Mouse (Mus musculus): ENCODE measurements around the gene Rab3b. TPM values are rescaled to one million over a fixed set of nuclear protein-coding genes. Genes with fewer than 3 reads are reported as not detected.
A peak's percentile ranks its signal among the peaks of the same experiment; 100 is the strongest.

The Rab3b gene
- polyA plus RNA-seq, 1 experiment: 395 TPM

DNA sequence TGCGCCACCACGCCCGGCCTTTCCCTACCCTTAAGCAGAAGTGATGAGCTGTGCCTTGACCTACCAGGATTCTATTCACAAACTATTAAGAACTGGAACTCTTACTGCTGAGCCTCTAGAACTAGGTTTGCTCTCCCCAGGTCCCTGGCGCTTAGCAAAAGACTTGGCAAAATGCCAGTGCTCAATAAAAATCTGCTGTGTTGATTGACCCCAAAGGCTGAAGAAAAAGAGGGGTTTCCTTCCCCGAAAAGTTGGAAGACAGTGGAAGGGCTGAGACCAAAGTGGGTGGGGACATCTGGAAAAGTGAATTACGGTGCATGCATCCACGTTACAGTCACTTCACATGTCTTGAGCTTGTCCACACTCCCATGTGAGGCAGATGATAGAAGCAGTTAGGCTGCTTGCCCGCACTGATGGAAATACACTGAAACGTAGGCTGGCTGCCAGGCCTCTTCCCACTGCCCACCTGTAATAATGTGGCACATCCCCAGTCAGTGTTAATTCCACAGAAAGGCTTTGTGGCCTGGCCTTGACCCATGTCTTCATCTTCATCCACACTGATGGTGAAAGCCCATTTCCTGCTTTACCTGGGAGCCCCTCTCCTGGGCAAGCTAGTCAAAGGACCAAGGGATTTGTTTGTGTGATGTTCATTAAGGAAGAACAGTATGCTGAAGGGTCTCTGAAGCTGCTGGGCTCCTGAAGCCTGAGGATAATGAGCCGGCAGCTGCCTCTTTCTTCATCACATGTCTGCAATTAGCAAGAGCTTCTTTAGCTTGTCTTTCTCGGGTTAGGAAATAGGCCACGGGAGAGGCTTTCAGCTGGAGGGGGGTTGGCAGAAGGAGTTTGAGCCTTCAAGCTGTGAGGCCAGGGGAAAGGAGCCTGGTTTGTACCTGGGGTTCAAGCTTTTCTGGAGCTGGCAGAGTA is 59.2 kb downstream of the Rab3b start:
- Histone ChIP-seq H3K27ac (ENCODE audit: insufficient read depth, low read depth, low read length) (peak overlapping the region; percentile 54), H3K4me3 (ENCODE audit: insufficient read depth, low read depth, low read length) (no peak overlapping the region), H3K4me1 (ENCODE audit: control insufficient read depth, insufficient read depth, low read length) (peaks cover 12% of the 10 kb centered on the region)
- TF ChIP-seq POLR2A (IDR thresholded peaks at IDR 0.05; ENCODE audit: insufficient read depth, low read depth, low read length): no peak
- TF ChIP-seq CTCF (IDR thresholded peaks at IDR 0.05; ENCODE audit: insufficient read depth, low read depth, low read length): no peak
- WGBS: 61% methylated on average over 12 of the region's 12 CpGs

- 78% methylated on average over 17 of the region's 17 CpGs for WGBS
- H3K4me1 ChIP-seq (ENCODE audit: control insufficient read depth, insufficient read depth, low read length): peaks cover 12% of the 10 kb centered on the region
- TF ChIP-seq CTCF (IDR thresholded peaks at IDR 0.05; ENCODE audit: insufficient read depth, low read depth, low read length) (no peak), POLR2A (IDR thresholded peaks at IDR 0.05; ENCODE audit: insufficient read depth, low read depth, low read length) (no peak)
- H3K27ac ChIP-seq (ENCODE audit: insufficient read depth, low read depth, low read length): no peak overlapping the region
- H3K4me3 ChIP-seq (ENCODE audit: insufficient read depth, low read depth, low read length): no peak overlapping the region
These were observed 62.0 kb downstream of the Rab3b start for GRCm38 (mm10) chr4:108940681-108941473.

- Histone ChIP-seq H3K4me3 (ENCODE audit: insufficient read depth, low read depth, low read length) (no peak overlapping the region), H3K4me1 (ENCODE audit: control insufficient read depth, insufficient read depth, low read length) (peaks cover 12% of the 10 kb centered on the region), H3K27ac (ENCODE audit: insufficient read depth, low read depth, low read length) (no peak overlapping the region)
- 95% methylated on average over 4 of the region's 4 CpGs for WGBS
- TF ChIP-seq POLR2A (IDR thresholded peaks at IDR 0.05; ENCODE audit: insufficient read depth, low read depth, low read length): no peak
- no peak for TF ChIP-seq CTCF (IDR thresholded peaks at IDR 0.05; ENCODE audit: insufficient read depth, low read depth, low read length)
These were observed 63.3 kb downstream of the Rab3b start for GRCm38 (mm10) chr4:108942171-108942570.

DNA sequence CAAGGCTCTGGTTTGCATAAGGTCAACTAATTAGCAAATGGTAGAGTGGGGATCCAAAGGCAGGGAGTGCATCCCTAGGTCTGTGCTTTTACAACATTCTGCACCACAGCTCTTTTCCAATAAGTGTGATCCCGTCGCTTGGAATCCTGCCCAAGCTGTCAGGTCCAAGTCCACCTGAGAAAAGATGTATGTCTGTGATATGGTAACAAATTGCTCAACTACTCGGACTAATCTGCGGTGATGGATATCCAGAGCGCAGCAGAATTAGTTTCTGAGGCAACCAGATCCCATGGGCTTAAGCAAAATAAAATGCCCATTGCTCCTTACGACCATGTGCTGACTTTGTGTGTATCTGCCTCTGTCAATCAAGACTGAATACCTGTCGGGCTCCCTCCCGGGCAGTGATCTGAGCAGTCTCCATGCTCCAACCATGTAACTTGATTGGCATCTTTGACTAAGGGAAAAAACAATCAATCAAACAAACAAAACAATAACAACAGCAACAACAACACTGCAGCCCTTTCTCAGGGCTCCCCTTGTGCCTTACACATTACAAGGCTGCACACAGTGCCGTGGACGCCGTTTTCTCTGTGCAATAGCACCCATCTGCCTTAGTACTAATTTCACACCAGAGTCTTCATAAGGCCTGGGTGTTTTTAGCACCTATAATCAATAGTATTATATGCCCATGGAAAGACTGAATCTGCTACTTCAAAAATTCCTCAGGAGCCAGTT is 64.3 kb downstream of the Rab3b start:
- H3K27ac ChIP-seq (ENCODE audit: insufficient read depth, low read depth, low read length): no peak overlapping the region
- H3K4me1 ChIP-seq (ENCODE audit: control insufficient read depth, insufficient read depth, low read length): peaks cover 8% of the 10 kb centered on the region
- H3K4me3 ChIP-seq (ENCODE audit: insufficient read depth, low read depth, low read length): no peak overlapping the region
- TF ChIP-seq CTCF (IDR thresholded peaks at IDR 0.05; ENCODE audit: insufficient read depth, low read depth, low read length) (no peak), POLR2A (IDR thresholded peaks at IDR 0.05; ENCODE audit: insufficient read depth, low read depth, low read length) (no peak)
- WGBS: 85% methylated on average over 11 of the region's 11 CpGs

DNA sequence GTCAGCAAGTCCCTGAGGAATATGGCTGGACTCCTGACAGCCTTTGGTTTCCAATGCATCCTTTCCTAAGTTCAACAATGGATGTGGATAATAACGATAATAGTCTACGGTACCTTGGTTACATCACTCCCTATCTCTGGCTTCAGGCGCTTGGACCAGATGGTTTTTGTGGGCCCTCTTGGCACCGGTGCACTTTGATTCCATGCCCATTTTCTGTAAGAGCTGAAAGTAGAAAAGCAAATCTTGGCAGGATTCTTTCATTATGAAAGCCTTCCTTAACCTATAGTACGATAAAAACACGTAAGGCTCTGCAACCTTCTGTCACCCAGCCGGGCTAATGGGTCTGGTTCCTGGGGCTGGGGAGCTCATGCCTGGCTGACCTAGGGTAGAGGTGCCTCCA is 70.3 kb downstream of the Rab3b start:
- Histone ChIP-seq H3K4me1 (ENCODE audit: control insufficient read depth, insufficient read depth, low read length) (no peaks in the 10 kb centered on the region), H3K4me3 (ENCODE audit: insufficient read depth, low read depth, low read length) (no peak overlapping the region), H3K27ac (ENCODE audit: insufficient read depth, low read depth, low read length) (no peak overlapping the region)
- WGBS: 62% methylated on average over 7 of the region's 7 CpGs
- no peak for TF ChIP-seq POLR2A (IDR thresholded peaks at IDR 0.05; ENCODE audit: insufficient read depth, low read depth, low read length)

DNA sequence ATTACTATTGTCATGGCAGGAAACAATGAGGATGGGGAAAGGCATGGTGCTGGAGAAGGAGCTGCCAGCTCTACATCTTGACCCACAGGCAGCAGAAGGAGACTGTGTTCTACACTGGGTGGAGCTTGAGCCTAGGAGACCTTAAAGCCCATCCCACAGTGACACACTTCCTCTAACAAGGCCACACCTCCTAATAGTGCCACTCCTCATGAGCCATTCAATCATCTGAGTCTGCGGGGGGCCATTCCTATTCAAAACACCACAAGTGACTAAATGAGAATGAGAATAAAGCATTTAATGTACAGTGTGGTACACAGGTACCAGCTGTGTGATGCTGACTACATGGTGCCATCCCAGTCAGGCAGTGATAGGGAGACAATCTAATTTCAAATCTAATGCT is 71.3 kb downstream of the Rab3b start:
- Histone ChIP-seq H3K4me3 (ENCODE audit: insufficient read depth, low read depth, low read length) (no peak overlapping the region), H3K4me1 (ENCODE audit: control insufficient read depth, insufficient read depth, low read length) (no peaks in the 10 kb centered on the region), H3K27ac (ENCODE audit: insufficient read depth, low read depth, low read length) (no peak overlapping the region)
- WGBS: 89% methylated on average over 1 of the region's 1 CpGs
- TF ChIP-seq CTCF (IDR thresholded peaks at IDR 0.05; ENCODE audit: insufficient read depth, low read depth, low read length) (no peak), POLR2A (IDR thresholded peaks at IDR 0.05; ENCODE audit: insufficient read depth, low read depth, low read length) (no peak)

DNA sequence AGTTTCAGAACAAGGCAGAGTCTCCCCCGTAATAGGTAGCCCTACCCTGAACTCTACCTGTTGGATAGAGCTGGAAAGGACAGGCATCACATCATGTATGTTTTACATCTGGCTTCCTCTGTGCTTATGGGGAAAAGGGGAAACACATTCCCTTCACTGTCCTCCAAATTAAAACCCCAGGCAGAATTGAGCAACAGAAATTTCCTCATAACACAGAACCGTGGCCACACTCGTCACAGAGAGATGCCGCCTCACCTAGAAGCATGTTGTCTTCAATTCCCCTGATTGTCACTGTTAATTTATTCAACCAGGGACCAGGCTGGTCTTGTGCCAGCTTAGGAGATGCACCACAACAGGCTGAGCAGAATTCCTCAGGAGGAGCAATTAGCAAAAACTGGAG is 72.8 kb downstream of the Rab3b start:
- H3K27ac ChIP-seq (ENCODE audit: insufficient read depth, low read depth, low read length): no peak overlapping the region
- 74% methylated on average over 4 of the region's 4 CpGs for WGBS
- H3K4me3 ChIP-seq (ENCODE audit: insufficient read depth, low read depth, low read length): no peak overlapping the region
- no peaks in the 10 kb centered on the region for H3K4me1 ChIP-seq (ENCODE audit: control insufficient read depth, insufficient read depth, low read length)
- TF ChIP-seq CTCF (IDR thresholded peaks at IDR 0.05; ENCODE audit: insufficient read depth, low read depth, low read length) (no peak), POLR2A (IDR thresholded peaks at IDR 0.05; ENCODE audit: insufficient read depth, low read depth, low read length) (no peak)

- no peaks in the 10 kb centered on the region for H3K4me1 ChIP-seq (ENCODE audit: control insufficient read depth, insufficient read depth, low read length)
- 85% methylated on average over 3 of the region's 3 CpGs for WGBS
- TF ChIP-seq CTCF (IDR thresholded peaks at IDR 0.05; ENCODE audit: insufficient read depth, low read depth, low read length) (no peak), POLR2A (IDR thresholded peaks at IDR 0.05; ENCODE audit: insufficient read depth, low read depth, low read length) (no peak)
- H3K4me3 ChIP-seq (ENCODE audit: insufficient read depth, low read depth, low read length): no peak overlapping the region
- H3K27ac ChIP-seq (ENCODE audit: insufficient read depth, low read depth, low read length): no peak overlapping the region
These were observed 80.8 kb downstream of the Rab3b start for GRCm38 (mm10) chr4:108959696-108960095.

All from olfactory bulb, adult 2 months (tissue).